Mouse (Mus musculus) cortical plate, adult 2 months (tissue): ENCODE results near the gene Hjurp. TPM values are rescaled to one million over a fixed set of nuclear protein-coding genes. Genes with fewer than 3 reads are reported as not detected.

Source experiments
- H3K27ac ChIP-seq: fragments of 200-500 bp; 2 replicates; pipeline ENCODE4 v1.5.1; 2012; ENCODE audit warnings: low read length, control low read depth, inconsistent platforms; ENCODE audit not compliant: insufficient read depth
- H3K4me1 ChIP-seq: fragments of 200-500 bp; 2 replicates; pipeline ENCODE4 v1.6.1; 2011; ENCODE audit warnings: low read length; ENCODE audit not compliant: control insufficient read depth, insufficient read depth
- H3K4me3 ChIP-seq: fragments of 200-500 bp; 2 replicates; pipeline ENCODE4 v1.5.1; 2011; ENCODE audit warnings: mild to moderate bottlenecking, low read length, control low read depth; ENCODE audit not compliant: insufficient read depth
- CTCF ChIP-seq: fragments of 200-500 bp; IDR thresholded peaks from 2 replicates; pipeline ENCODE4 v1.5.1; 2011; ENCODE audit warnings: mild to moderate bottlenecking, control low read depth, low read length; ENCODE audit not compliant: insufficient read depth; ENCODE audit errors: extremely low read depth
- POLR2A ChIP-seq: fragments of 200-500 bp; IDR thresholded peaks from 2 replicates; pipeline ENCODE4 v1.6.1; 2011; ENCODE audit warnings: mild to moderate bottlenecking, low read length, control low read depth; ENCODE audit not compliant: insufficient read depth; ENCODE audit errors: extremely low read depth
- polyA plus RNA-seq: library from polyadenylated mRNA; depleted of rRNA; stranded (reverse); fragments of >200 nt; gene quantifications from 2 replicates; pipeline ENCODE4 v1.2.3, GENCODE M21; 2012

Hjurp gene
- polyA plus RNA-seq, 1 experiment, result 60.9 TPM

DNA sequence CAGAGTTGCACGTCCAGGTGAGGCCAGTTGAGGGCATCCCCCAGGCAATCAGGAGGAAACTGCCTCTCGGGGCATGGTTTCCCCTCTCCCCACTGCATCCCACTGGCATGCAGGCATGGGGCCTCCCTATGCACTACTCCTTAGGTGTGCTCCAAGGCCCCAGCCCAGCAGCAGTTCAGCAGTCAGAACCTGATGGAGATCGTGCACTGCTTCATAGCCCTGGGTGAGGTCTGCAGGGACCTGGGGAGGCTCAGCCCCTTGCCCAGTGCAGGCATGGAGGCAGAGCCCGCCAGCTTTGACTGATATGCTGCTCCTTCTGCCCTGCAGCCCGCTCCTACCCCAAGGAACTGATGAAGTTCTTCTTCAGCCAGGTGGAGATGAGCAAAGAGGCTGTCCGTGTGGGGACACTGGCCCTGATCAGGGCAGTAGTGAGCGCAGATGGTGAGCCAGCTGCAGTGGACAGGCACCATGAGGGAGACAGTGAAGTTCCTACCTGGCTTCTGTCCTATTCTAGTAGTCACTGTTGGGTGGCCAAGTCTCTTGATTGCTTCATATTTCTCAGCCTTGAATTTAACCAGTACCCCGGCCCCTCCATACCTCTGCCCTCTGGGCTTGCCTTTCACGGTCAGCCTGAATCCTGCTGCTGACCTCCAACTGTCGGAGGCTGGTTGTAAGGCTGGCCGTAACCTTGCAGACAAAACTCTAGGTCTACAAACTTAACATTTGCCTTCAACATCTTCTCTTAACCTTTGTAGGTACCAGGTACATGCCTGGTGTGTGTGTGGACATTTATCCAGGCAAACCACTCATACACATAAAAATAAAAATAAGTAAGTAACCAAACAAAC lies 42.2 kb downstream of the Hjurp start:
- no peak for TF ChIP-seq CTCF
- no peak for TF ChIP-seq POLR2A
- H3K27ac ChIP-seq, result no peak overlapping the region
- no peak overlapping the region for H3K4me3 ChIP-seq
- no peaks in the 10 kb centered on the region for H3K4me1 ChIP-seq

DNA sequence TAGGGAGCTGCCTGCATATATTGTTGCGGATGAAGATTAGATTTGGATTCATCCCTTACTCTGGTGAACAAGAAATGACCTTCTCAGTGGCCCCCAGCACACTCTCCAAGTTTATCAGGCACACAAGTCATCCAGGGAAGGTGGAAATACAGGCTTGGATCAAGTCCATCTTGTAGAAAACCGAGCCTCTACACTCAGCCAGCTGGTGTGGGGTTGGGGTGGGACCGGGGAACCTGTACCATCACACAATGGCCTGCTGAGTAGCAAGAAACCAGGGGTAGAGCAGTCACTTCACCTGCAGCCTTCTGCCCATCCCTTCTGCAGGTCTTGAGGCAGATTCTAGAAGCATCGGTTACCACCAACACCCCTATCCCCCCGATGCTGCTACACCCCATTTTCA lies 42.8 kb downstream of the Hjurp start:
- no peaks in the 10 kb centered on the region for H3K4me1 ChIP-seq
- no peak overlapping the region for H3K4me3 ChIP-seq
- TF ChIP-seq POLR2A (no peak), CTCF (no peak)
- no peak overlapping the region for H3K27ac ChIP-seq

DNA sequence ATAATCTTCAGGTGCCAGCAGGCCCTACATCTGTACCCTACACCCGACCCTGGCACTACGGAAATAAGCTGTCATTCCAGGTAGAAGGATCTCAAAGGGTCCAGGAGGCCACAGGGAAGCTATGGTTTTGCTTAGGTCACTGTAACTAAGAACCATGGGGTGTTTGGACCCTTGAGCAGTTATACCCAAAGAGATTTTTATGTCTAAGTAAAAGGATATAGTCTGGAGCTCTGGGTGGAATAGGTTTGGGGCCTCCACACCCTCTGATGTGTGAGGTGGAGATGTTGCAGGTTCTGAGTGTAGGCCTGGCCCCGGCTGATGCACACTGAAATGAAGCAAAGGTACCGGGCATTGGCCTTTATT lies 43.2 kb downstream of the Hjurp start:
- H3K27ac ChIP-seq, result no peak overlapping the region
- H3K4me1 ChIP-seq, result no peaks in the 10 kb centered on the region
- H3K4me3 ChIP-seq, result no peak overlapping the region
- TF ChIP-seq CTCF (no peak), POLR2A (no peak)

DNA sequence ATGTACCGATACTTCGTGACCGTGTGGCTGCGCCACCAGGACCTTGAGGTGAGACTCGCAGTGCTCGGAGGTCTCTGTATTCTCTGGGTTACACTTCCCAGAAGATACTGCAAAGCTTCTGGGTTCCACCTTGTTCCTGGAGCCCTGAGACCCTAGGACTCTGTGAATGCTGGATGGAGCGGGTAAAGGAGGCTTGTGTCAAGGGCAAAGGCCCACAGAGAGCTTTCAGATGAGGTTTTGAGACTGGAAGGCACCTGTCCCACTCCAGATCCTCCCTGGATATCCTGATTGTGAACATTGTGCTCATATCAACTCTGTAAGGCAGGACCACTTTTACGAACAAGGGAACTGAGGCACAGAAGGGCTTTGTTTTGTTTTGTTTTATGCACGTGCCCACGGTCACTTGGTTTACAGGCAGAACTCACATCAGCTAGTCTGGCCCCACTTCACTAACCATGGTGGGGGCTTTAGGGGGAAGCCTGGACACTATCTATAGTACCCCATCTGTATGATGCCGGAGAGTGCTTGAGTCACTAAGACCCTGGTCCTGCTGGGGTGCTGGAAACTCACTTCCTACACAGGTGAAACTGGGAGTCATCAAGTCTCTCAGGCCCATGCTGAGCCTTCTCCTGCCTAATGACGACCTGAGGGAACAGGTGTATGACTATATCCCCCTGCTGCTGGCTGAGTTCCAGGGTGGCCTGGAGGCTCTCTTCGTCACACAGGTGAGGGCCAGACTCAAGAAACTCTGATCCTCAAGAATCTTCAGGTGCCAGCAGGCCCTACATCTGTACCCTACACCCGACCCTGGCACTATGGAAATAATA lies 43.8 kb downstream of the Hjurp start:
- no peak for TF ChIP-seq CTCF
- TF ChIP-seq POLR2A, result no peak
- H3K4me1 ChIP-seq, result no peaks in the 10 kb centered on the region

DNA sequence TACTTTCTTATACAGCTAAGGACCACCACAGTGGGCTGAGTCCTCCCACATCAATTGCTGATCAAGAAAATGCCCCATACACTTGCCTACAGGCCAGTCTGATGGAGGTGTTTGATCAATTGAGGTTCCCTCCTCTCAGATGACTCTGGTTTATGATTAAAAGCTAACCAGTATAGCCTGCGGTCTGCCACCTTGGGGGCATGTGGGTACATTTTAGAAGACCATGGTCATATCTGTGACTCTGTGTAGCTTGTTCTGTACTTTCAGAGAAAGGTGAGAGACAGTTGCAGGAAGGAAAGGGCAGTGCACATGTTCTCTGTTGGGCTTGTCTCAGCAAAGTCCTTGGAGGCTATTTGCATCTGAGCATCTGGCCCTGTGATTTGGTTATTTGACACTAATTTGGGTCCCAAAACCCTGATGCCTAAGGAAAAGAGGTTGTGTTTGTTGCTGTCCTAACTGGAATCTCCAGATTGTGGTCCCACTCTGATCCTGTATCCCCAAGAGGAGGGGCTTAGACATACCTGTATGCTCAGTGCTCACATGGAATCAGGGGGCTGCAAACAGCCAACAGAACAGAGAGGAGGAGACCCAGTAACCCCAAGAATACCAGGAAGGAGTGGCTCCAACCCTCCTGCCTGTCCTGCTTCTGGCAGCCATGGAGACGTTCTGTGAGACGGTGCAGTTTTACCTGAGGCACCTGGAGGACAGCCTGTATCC lies 44.6 kb downstream of the Hjurp start:
- Histone ChIP-seq H3K27ac (no peak overlapping the region), H3K4me1 (no peaks in the 10 kb centered on the region), H3K4me3 (no peak overlapping the region)
- TF ChIP-seq CTCF (no peak), POLR2A (no peak)

More for the DNA sequence above, 43.8 kb downstream of the Hjurp start:
- Histone ChIP-seq H3K27ac (no peak overlapping the region), H3K4me3 (no peak overlapping the region)

DNA sequence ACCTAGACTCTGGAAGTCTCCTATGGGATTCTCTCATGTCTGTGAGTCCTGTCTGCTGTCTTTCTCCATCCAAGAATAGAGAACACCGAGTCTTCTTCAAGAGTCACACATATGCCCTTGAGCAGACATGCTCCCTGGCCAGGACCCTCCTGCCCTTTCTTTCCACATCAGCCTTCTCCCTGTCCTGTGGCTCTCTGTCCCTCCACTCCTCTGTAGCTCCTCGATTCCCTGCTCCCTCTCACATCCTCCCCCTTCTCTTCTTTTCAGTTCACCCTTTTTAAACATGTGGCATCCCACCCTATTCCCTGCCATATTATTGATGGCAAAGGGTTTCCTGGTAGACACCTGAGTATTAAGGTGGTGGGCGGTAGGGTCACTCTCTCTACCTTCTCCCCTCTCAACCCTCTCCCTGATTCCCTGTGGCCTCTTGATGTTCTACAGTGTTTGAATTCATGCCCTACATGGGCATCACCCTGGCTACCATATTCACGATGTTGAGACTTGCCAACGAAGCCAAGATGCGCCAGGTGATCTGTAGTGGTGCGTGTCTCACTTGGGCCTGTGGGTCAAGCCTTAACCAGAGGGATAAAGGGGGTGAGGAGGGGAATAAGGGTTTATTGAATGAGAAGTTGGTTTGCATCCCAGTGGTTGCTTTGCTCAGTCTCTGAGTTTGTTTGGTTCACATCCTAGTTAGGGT lies 45.5 kb downstream of the Hjurp start:
- Histone ChIP-seq H3K4me1 (no peaks in the 10 kb centered on the region), H3K4me3 (no peak overlapping the region), H3K27ac (no peak overlapping the region)
- no peak for TF ChIP-seq POLR2A

DNA sequence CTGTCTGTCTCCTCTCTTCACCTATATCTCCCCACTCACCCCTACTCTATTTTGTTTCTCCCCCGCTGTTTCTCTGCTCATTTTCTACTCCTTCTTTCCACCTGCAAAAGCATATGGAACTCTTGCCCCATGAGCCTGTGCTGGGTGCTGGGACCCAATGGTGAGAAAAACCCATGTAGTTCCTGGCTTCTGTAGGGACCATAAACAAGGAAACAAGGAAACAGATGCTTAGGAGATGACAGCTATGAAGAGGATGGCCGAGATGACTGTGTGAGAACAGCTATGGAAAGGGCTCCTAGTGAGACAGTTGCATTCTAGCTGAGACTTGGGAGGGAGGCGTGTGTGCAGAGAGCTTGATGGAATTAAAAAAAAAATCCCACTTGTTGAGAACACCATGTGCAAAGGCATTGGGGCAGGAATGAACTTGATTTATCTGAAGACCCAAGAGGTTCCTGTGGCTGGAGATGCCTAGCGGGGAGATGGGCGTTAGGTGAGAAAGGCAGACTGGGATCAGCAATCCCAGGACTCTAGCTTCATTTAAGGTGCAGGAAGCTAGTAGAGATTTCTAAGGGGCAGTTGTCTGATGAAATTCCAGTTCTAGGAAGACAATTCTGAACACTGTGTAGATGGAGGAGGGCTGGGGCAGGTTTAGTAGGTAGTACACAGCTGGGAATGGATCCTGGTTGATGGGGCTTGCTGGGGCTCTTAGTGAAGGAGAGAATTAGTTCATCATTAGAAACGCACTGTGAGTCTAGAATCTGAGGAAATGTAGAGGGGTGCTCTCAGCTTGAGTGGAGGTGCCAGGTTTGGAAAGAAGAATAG lies 46.2 kb downstream of the Hjurp start:
- H3K4me3 ChIP-seq, result no peak overlapping the region
- H3K4me1 ChIP-seq, result no peaks in the 10 kb centered on the region
- H3K27ac ChIP-seq, result no peak overlapping the region
- TF ChIP-seq POLR2A, result no peak
- no peak for TF ChIP-seq CTCF

DNA sequence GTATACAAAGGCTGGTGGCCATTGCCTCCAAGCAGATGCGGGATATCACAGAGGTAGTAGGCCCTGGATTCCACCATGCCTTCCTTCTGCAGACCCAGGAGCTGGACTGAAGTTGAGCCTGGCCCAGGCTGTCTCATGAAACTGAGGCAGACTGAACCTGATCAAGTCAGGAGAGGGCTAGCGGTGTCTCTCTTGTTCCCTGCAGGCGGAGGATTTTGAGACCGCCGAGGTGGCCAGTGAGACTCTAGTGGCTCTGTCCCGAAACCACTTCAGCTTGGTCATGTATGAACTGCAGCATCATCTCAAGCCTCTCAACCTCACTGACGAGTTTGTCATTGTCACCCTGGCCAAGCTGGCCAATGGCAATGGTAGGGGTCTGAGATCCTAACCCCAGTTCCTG lies 47.0 kb downstream of the Hjurp start:
- Histone ChIP-seq H3K27ac (no peak overlapping the region), H3K4me1 (no peaks in the 10 kb centered on the region), H3K4me3 (no peak overlapping the region)
- TF ChIP-seq CTCF (no peak), POLR2A (no peak)
